ENCODE assay signal across 8 mouse cellular contexts in genomic region chr8:123654763-123655162, GRCm38 (mm10). TPM values are rescaled to one million over a fixed set of nuclear protein-coding genes. Genes with fewer than 3 reads are reported as not detected.
DNase-seq lines count a peak whose midpoint lies in the region; ATAC-seq and TF ChIP-seq lines count a peak whose summit lies in the region.

No protein-coding gene starts in this region.

- H3K27me3 ChIP-seq in forebrain, embryonic 15.5 days = no peaks in the 10 kb centered on the region
- peaks cover 35% of the 10 kb centered on the region for H3K27me3 ChIP-seq in liver, embryonic 14.5 days (ENCODE audit: control insufficient read depth, insufficient read depth, low read length)
- no peaks in the 10 kb centered on the region for H3K27me3 ChIP-seq in stomach, embryonic 16.5 days (ENCODE audit: control insufficient read depth, insufficient read depth, low read length)

- H3K4me2 ChIP-seq in forebrain, embryonic 15.5 days (replicated peaks) = peak overlapping the region; percentile 67
- H3K4me2 ChIP-seq in liver, embryonic 14.5 days (ENCODE audit: low read depth) = peak overlapping the region; percentile 58
- peak overlapping the region; percentile 55 for H3K4me2 ChIP-seq in stomach, embryonic 16.5 days (ENCODE audit: low read depth, low read length)

- no peak for TF ChIP-seq CTCF in left cerebral cortex, adult 2 months (IDR thresholded peaks at IDR 0.05)
- no peak for TF ChIP-seq CTCF in liver, embryonic 14.5 days (IDR thresholded peaks at IDR 0.05; ENCODE audit: low read depth)

- H3K4me3 ChIP-seq in left cerebral cortex, adult 2 months = peak overlapping the region; percentile 57
- H3K4me3 ChIP-seq in forebrain, embryonic 15.5 days = peak overlapping the region; percentile 96
- H3K4me3 ChIP-seq in liver, embryonic 14.5 days (ENCODE audit: insufficient read depth in 1 of 2, low read depth in 2 of 2, low read length in 2 of 2) = peak overlapping the region in 1 of 2 experiments; percentile 57; a peak in 2 of 4 replicates
- H3K4me3 ChIP-seq in stomach, embryonic 16.5 days (replicated peaks; ENCODE audit: low read length) = peak overlapping the region; percentile 77

- no peak for DNase-seq in left cerebral cortex, adult 2 months (ENCODE audit: extremely low spot score in 1 of 2, low spot score in 2 of 2)
- DNase-seq in left cerebral cortex, postnatal 25 days (ENCODE audit: low spot score in 2 of 2) = no peak
- no peak for DNase-seq in liver, embryonic 14.5 days (ENCODE audit: low read depth in 3 of 3, low spot score in 3 of 3)
- DNase-seq in right cerebral cortex, adult 18-20 months = no peak
- no peak for DNase-seq in thymus, adult 18-20 months
- no peak for DNase-seq in left cerebral cortex, adult 8-10 months (ENCODE audit: low spot score in 2 of 2)

- peak overlapping the region; percentile 90 for H3K27ac ChIP-seq in left cerebral cortex, adult 2 months
- H3K27ac ChIP-seq in forebrain, embryonic 15.5 days (replicated peaks) = no peak overlapping the region
- no peak overlapping the region for H3K27ac ChIP-seq in liver, embryonic 14.5 days
- peak overlapping the region; percentile 87 for H3K27ac ChIP-seq in stomach, embryonic 16.5 days (ENCODE audit: low read length)

- WGBS in forebrain, embryonic 15.5 days = 23% methylated on average over 5 of the region's 5 CpGs
- 23% methylated on average over 5 of the region's 5 CpGs for WGBS in liver, embryonic 14.5 days (ENCODE audit: insufficient replicate concordance)
- WGBS in stomach, embryonic 16.5 days = 15% methylated on average over 5 of the region's 5 CpGs

- no peaks in the 10 kb centered on the region for H3K9me3 ChIP-seq in forebrain, embryonic 15.5 days
- no peaks in the 10 kb centered on the region for H3K9me3 ChIP-seq in liver, embryonic 14.5 days (ENCODE audit: control insufficient read depth, low read length)
- no peaks in the 10 kb centered on the region for H3K9me3 ChIP-seq in stomach, embryonic 16.5 days (replicated peaks; ENCODE audit: control insufficient read depth, low read length)

- H3K9ac ChIP-seq in forebrain, embryonic 15.5 days (replicated peaks) = peak overlapping the region; percentile 92; the same call in 1 of the 2 replicates
- no peak overlapping the region for H3K9ac ChIP-seq in liver, embryonic 14.5 days (replicated peaks)
- H3K9ac ChIP-seq in stomach, embryonic 16.5 days (ENCODE audit: low read length) = peak overlapping the region; percentile 61

- intact Hi-C loops in left cerebral cortex, adult 2 months (cut with DNase I) = loop anchor here (2.0 kb wide), 1 partner anchor 74 kb away; no protein-coding TSS in a partner anchor
- intact Hi-C loops in left cerebral cortex, postnatal 25 days (cut with DNase I) = loop anchor here (5.0 kb wide), 1 partner anchor 68 kb away; no protein-coding TSS in a partner anchor

- no peak for ATAC-seq in forebrain, embryonic 15.5 days (replicated peaks)
- no peak for ATAC-seq in liver, embryonic 14.5 days (ENCODE audit: insufficient read depth)
- ATAC-seq in stomach, embryonic 16.5 days (ENCODE audit: insufficient read depth, low FRiP score) = no peak

- H3K36me3 ChIP-seq in forebrain, embryonic 15.5 days = peaks cover 8% of the 10 kb centered on the region
- H3K36me3 ChIP-seq in liver, embryonic 14.5 days (replicated peaks; ENCODE audit: control insufficient read depth, insufficient read depth, low read depth) = no peaks in the 10 kb centered on the region
- no peaks in the 10 kb centered on the region for H3K36me3 ChIP-seq in stomach, embryonic 16.5 days (ENCODE audit: control insufficient read depth, insufficient read depth, low read length)

- H3K4me1 ChIP-seq in forebrain, embryonic 15.5 days = peaks cover 17% of the 10 kb centered on the region
- peaks cover 0 to 3% of the 10 kb centered on the region in 2 experiments; a peak in 1 of 4 replicates for H3K4me1 ChIP-seq in liver, embryonic 14.5 days (replicated peaks; ENCODE audit: control insufficient read depth in 2 of 2, insufficient read depth in 2 of 2, low read length in 1 of 2)
- H3K4me1 ChIP-seq in stomach, embryonic 16.5 days (ENCODE audit: control insufficient read depth, insufficient read depth, low read length) = peaks cover 15% of the 10 kb centered on the region

- no peak for TF ChIP-seq EP300 in liver, embryonic 14.5 days (IDR thresholded peaks at IDR 0.05; ENCODE audit: low read depth)

RNA-seq across cellular contexts. Expression of gene Rhou, which starts 1.0 kb away (rescaled TPM):
- 10 to 100 TPM; 45.9 to 46.2 TPM for total RNA-seq in left cerebral cortex, adult 2 months (2021)
- total RNA-seq in left cerebral cortex, postnatal 25 days (2021) = 10 to 100 TPM; 40.3 to 40.9 TPM
- polyA plus RNA-seq in forebrain, embryonic 15.5 days (2015; fragmentation: Nextera tagmentation; extraction: Ambion mirVana) = 8.6 and 10.4 TPM in 2 replicates
- 1.6 and 2.7 TPM in 2 replicates for polyA plus RNA-seq in liver, embryonic 14.5 days (2012; rRNA removed)
- 0.96 and 1.2 TPM in 2 replicates for polyA plus RNA-seq in liver, embryonic 14.5 days (2014; fragmentation: Nextera tagmentation; extraction: Ambion mirVana)
- 7.8 and 8.7 TPM in 2 replicates for polyA plus RNA-seq in stomach, embryonic 16.5 days (2015; fragmentation: Nextera tagmentation; extraction: Ambion mirVana)
- total RNA-seq in left cerebral cortex, adult 8-10 months (2022) = 10 to 100 TPM; 46.1 to 56.0 (median 49.3) TPM

Comparison
In these comparisons a context has a peak if more than half of its experiments do, and no peak if none do; other contexts are left out.
1. H3K27ac ChIP-seq: peak in left cerebral cortex, adult 2 months (single experiment) and stomach, embryonic 16.5 days (single experiment); none in forebrain, embryonic 15.5 days (single experiment) and liver, embryonic 14.5 days (single experiment).
2. Peak in every context shown above with its lines, with median percentiles within 50 percentile points of each other: H3K4me2 ChIP-seq.